Comparison of ENCODE assay signal across 18 mouse cellular contexts in genomic region chr11:116884061-116884460, GRCm38 (mm10). TPM values are rescaled to one million over a fixed set of nuclear protein-coding genes. Genes with fewer than 3 reads are reported as not detected.
"Had no signal": no experiment of that assay in that cellular context is flagged by ENCODE, and none has a peak within 500 bp of the region (broad histone marks: within the 10 kb centered on the region; RNA-seq: fewer than 3 reads in every experiment).

No protein-coding gene starts in this region.

- H3K4me3 ChIP-seq: liver, embryonic 13.5 days; liver, embryonic 15.5 days; lung, embryonic 15.5 days; megakaryocyte, embryonic 14.5 days; midbrain, embryonic 13.5 days; midbrain, embryonic 15.5 days; neural tube, embryonic 12.5 days; stomach, embryonic 15.5 days had no signal

- DNase-seq: liver; liver, embryonic 13.5 days; liver, postnatal 0 days; lung, adult 2 months; lung, postnatal 14 days; lung, postnatal 36 days; right cerebral cortex, postnatal 14 days had no signal

- H3K27me3 ChIP-seq: lung, embryonic 15.5 days; stomach, embryonic 15.5 days had no signal

- H3K4me1 ChIP-seq: liver, embryonic 15.5 days; lung, embryonic 15.5 days had no signal

- H3K27ac ChIP-seq: liver, embryonic 13.5 days; liver, embryonic 15.5 days; lung, embryonic 15.5 days; macrophage; midbrain, embryonic 13.5 days; midbrain, embryonic 15.5 days; neural tube, embryonic 12.5 days; stomach, embryonic 15.5 days; stomach, postnatal 0 days had no signal

- H3K36me3 ChIP-seq: liver, embryonic 13.5 days; liver, embryonic 15.5 days; lung, embryonic 15.5 days; midbrain, embryonic 13.5 days; midbrain, embryonic 15.5 days; neural tube, embryonic 12.5 days; stomach, embryonic 15.5 days had no signal

RNA-seq across cellular contexts. Expression of gene Mgat5b, which starts 34.6 kb away (rescaled TPM):
- polyA plus RNA-seq: liver, embryonic 13.5 days; liver, embryonic 15.5 days; liver, postnatal 0 days; lung, postnatal 0 days; macrophage; spleen, adult 2 months had no signal
